Mouse (Mus musculus) cerebellum, adult 11-12 months (tissue): ENCODE measurements around the gene Rbm20.

Experiments used
- DNase-seq: peaks from one replicate; pipeline ENCODE4 v3.0.0; 2022

Rbm20 gene

GRCm38 (mm10) chr19:53724053-53724452 lies 46.9 kb downstream of the Rbm20 start:
- DNase-seq, result no peak

GRCm38 (mm10) chr19:53726340-53726739 lies 49.2 kb downstream of the Rbm20 start:
- no peak for DNase-seq

- DNase-seq, result no peak
Measured at GRCm38 (mm10) chr19:53726755-53727154, 49.6 kb downstream of the Rbm20 start.

- DNase-seq, result no peak
Measured at GRCm38 (mm10) chr19:53727277-53727676, 50.2 kb downstream of the Rbm20 start.

GRCm38 (mm10) chr19:53727886-53728669 lies 51.0 kb downstream of the Rbm20 start:
- no peak for DNase-seq

- no peak for DNase-seq
Measured at GRCm38 (mm10) chr19:53729919-53730318, 52.8 kb downstream of the Rbm20 start.

GRCm38 (mm10) chr19:53731761-53732201 lies 54.7 kb downstream of the Rbm20 start:
- DNase-seq, result no peak

- no peak for DNase-seq
Measured at GRCm38 (mm10) chr19:53734845-53735244, 57.7 kb downstream of the Rbm20 start.

GRCm38 (mm10) chr19:53738701-53739131 lies 61.6 kb downstream of the Rbm20 start:
- no peak for DNase-seq

GRCm38 (mm10) chr19:53739570-53740266 lies 62.6 kb downstream of the Rbm20 start:
- DNase-seq, result no peak

GRCm38 (mm10) chr19:53740750-53741380 lies 63.8 kb downstream of the Rbm20 start:
- no peak for DNase-seq

GRCm38 (mm10) chr19:53741902-53742301 lies 64.8 kb downstream of the Rbm20 start:
- DNase-seq, result no peak

- no peak for DNase-seq
Measured at GRCm38 (mm10) chr19:53745354-53745753, 68.2 kb downstream of the Rbm20 start.

GRCm38 (mm10) chr19:53746116-53746515 lies 69.0 kb downstream of the Rbm20 start:
- no peak for DNase-seq

- DNase-seq, result no peak
Measured at GRCm38 (mm10) chr19:53748236-53748775, 71.2 kb downstream of the Rbm20 start.

- no peak for DNase-seq
Measured at GRCm38 (mm10) chr19:53749326-53749725, 72.2 kb downstream of the Rbm20 start.

- no peak for DNase-seq
Measured at GRCm38 (mm10) chr19:53751420-53752185, 74.5 kb downstream of the Rbm20 start.

- no peak for DNase-seq
Measured at GRCm38 (mm10) chr19:53752993-53753392, 75.9 kb downstream of the Rbm20 start.

- no peak for DNase-seq
Measured at GRCm38 (mm10) chr19:53754421-53754830, 77.3 kb downstream of the Rbm20 start.

- DNase-seq, result no peak
Measured at GRCm38 (mm10) chr19:53755346-53755745, 78.2 kb downstream of the Rbm20 start.

- no peak for DNase-seq
Measured at GRCm38 (mm10) chr19:53757432-53758109, 80.5 kb downstream of the Rbm20 start.

GRCm38 (mm10) chr19:53758881-53759418 lies 81.8 kb downstream of the Rbm20 start:
- no peak for DNase-seq
